Mouse (Mus musculus) cerebellum, adult 2 months (tissue): ENCODE data around the gene Mmp20. TPM values are rescaled to one million over a fixed set of nuclear protein-coding genes. Genes with fewer than 3 reads are reported as not detected.
A peak's percentile ranks its signal among the peaks of the same experiment; 100 is the strongest.

Experiments used
- DNase-seq, 2 experiments: peaks; one replicate each; pipeline ENCODE4 v3.0.0; 2021
- H3K27ac ChIP-seq: fragments of 200-500 bp; 2 replicates; pipeline ENCODE4 v1.5.1; 2012; ENCODE audit warnings: low read length, control low read depth, inconsistent platforms; ENCODE audit not compliant: insufficient read depth
- H3K27me3 ChIP-seq: fragments of 200-500 bp; 2 replicates; pipeline ENCODE4 v1.6.1; 2012; ENCODE audit warnings: inconsistent platforms, mild to moderate bottlenecking, low read length, moderate library complexity; ENCODE audit not compliant: control insufficient read depth, insufficient read depth
- H3K4me1 ChIP-seq: fragments of 200-500 bp; 2 replicates; pipeline ENCODE4 v1.6.1; 2011; ENCODE audit warnings: low read length; ENCODE audit not compliant: control insufficient read depth, insufficient read depth
- H3K4me3 ChIP-seq: fragments of 200-500 bp; replicated peaks from 2 replicates; pipeline ENCODE3; 2011; ENCODE audit warnings: mild to moderate bottlenecking, low read depth, low read length, control low read depth; ENCODE audit not compliant: insufficient read depth
- CTCF ChIP-seq: fragments of 200-500 bp; IDR thresholded peaks from 2 replicates; pipeline ENCODE4 v1.5.1; 2011; ENCODE audit warnings: low read depth, mild to moderate bottlenecking, control low read depth, low read length, moderate library complexity, borderline replicate concordance; ENCODE audit not compliant: insufficient read depth
- POLR2A ChIP-seq: fragments of 200-500 bp; IDR thresholded peaks from 2 replicates; pipeline ENCODE4 v1.6.1; 2011; ENCODE audit warnings: low read length, control low read depth, borderline replicate concordance; ENCODE audit not compliant: insufficient read depth
- WGBS: fragments of 180-500 bp; shearing (Covaris S2); methylation state at CpG from one replicate; pipeline ENCODE4 v1.1.7; 2018; 5-methylcytosine and 5-hydroxymethylcytosine counted together
- polyA plus RNA-seq: library from polyadenylated mRNA; depleted of rRNA; stranded (reverse); fragments of >200 nt; gene quantifications from 2 replicates; pipeline ENCODE4 v1.2.3, GENCODE M21; 2012; rRNA removed

Mmp20 gene
- polyA plus RNA-seq, 1 experiment = 0.08 TPM

GRCm38 (mm10) chr9:7695646-7696045 is 67.6 kb downstream of the Mmp20 start:
- no peak for DNase-seq
- no peaks in the 10 kb centered on the region for H3K27me3 ChIP-seq
- no peak overlapping the region for H3K27ac ChIP-seq
- WGBS = 95% methylated on average over 3 of the region's 3 CpGs
- no peaks in the 10 kb centered on the region for H3K4me1 ChIP-seq
- TF ChIP-seq POLR2A = no peak
- TF ChIP-seq CTCF = no peak
- no peak overlapping the region for H3K4me3 ChIP-seq

GRCm38 (mm10) chr9:7708698-7709097 is 80.7 kb downstream of the Mmp20 start:
- TF ChIP-seq POLR2A = no peak
- no peak for TF ChIP-seq CTCF
- no peak overlapping the region for H3K27ac ChIP-seq
- no peak overlapping the region for H3K4me3 ChIP-seq
- DNase-seq = no peak
- no peaks in the 10 kb centered on the region for H3K27me3 ChIP-seq
- no peaks in the 10 kb centered on the region for H3K4me1 ChIP-seq
- WGBS = 72% methylated on average over 6 of the region's 6 CpGs

- WGBS = 71% methylated on average over 4 of the region's 4 CpGs
- Histone ChIP-seq H3K27me3 (no peaks in the 10 kb centered on the region), H3K27ac (no peak overlapping the region), H3K4me3 (no peak overlapping the region), H3K4me1 (no peaks in the 10 kb centered on the region)
- no peak for DNase-seq
- no peak for TF ChIP-seq POLR2A
- no peak for TF ChIP-seq CTCF
Measured at GRCm38 (mm10) chr9:7711196-7711595, 83.2 kb downstream of the Mmp20 start.

- peak; percentile 20 to 29 for DNase-seq
- Histone ChIP-seq H3K27me3 (no peaks in the 10 kb centered on the region), H3K27ac (no peak overlapping the region), H3K4me1 (no peaks in the 10 kb centered on the region), H3K4me3 (no peak overlapping the region)
- WGBS = 43% methylated on average over 4 of the region's 4 CpGs
- TF ChIP-seq POLR2A (no peak), CTCF (0 out of 2 replicates have a peak, but pooled peaks have one; percentile 22)
Measured at GRCm38 (mm10) chr9:7714062-7714907, 86.3 kb downstream of the Mmp20 start.

- WGBS = 79% methylated on average over 2 of the region's 2 CpGs
- H3K27ac ChIP-seq = no peak overlapping the region
- no peaks in the 10 kb centered on the region for H3K4me1 ChIP-seq
- no peak for TF ChIP-seq POLR2A
- TF ChIP-seq CTCF = no peak
- no peak for DNase-seq
- H3K4me3 ChIP-seq = no peak overlapping the region
- H3K27me3 ChIP-seq = no peaks in the 10 kb centered on the region
Measured at GRCm38 (mm10) chr9:7714908-7715175, 86.8 kb downstream of the Mmp20 start.

GRCm38 (mm10) chr9:7721543-7721942 is 93.5 kb downstream of the Mmp20 start:
- Histone ChIP-seq H3K4me3 (no peak overlapping the region), H3K4me1 (no peaks in the 10 kb centered on the region), H3K27me3 (no peaks in the 10 kb centered on the region), H3K27ac (no peak overlapping the region)
- 95% methylated on average over 1 of the region's 1 CpGs for WGBS
- TF ChIP-seq POLR2A (no peak), CTCF (no peak)
- DNase-seq = no peak

Other genes starting within 250 kb of the Mmp20 start
- not detected in 2 replicates for gene Mmp1b, start 240.2 kb upstream of the Mmp20 start, polyA plus RNA-seq
- gene Mmp3, start 182.4 kb upstream of the Mmp20 start, polyA plus RNA-seq = not detected in 2 replicates
- not detected in 2 replicates for gene Mmp10, start 125.9 kb upstream of the Mmp20 start, polyA plus RNA-seq
- 0.21 TPM in 1 of 2 replicates, not detected in the other for gene Mmp8, start 69.8 kb upstream of the Mmp20 start, polyA plus RNA-seq
- gene Mmp27, start 56.8 kb upstream of the Mmp20 start, polyA plus RNA-seq = not detected in 2 replicates
- not detected in 2 replicates for gene Mmp7, start 63.9 kb downstream of the Mmp20 start, polyA plus RNA-seq
- 20.9 and 21.4 TPM in 2 replicates for gene Tmem123, start 135.8 kb downstream of the Mmp20 start, polyA plus RNA-seq
- gene Birc2, start 208.8 kb downstream of the Mmp20 start, polyA plus RNA-seq = 32.6 and 37.8 TPM in 2 replicates
- gene Birc3, start 245.0 kb downstream of the Mmp20 start, polyA plus RNA-seq = 2.0 and 2.4 TPM in 2 replicates